Mouse (Mus musculus): ENCODE data around the gene Slc1a5.

The Slc1a5 gene

GRCm38 (mm10) chr7:16821669-16822101 lies 40.5 kb downstream of the Slc1a5 start:
- POLR2A ChIA-PET: interaction anchor here in 3 of 4 experiments (0.6 to 3.4 kb wide), 7 partner anchors 9 to 132 kb away, joined by 3 to 12 read pairs (median 4); no protein-coding TSS in a partner anchor
- CTCF ChIA-PET: interaction anchor here in 2 of 4 experiments (0.6 to 2.3 kb wide), 5 partner anchors 11 to 32 kb away, joined by 3 to 6 read pairs (median 3); no protein-coding TSS in a partner anchor

- POLR2A ChIA-PET: interaction anchor here in 3 of 4 experiments (0.6 to 3.4 kb wide), 4 partner anchors 13 to 229 kb away, joined by 4 to 9 read pairs (median 6); partner anchors contain the start of gene Prkd2 (in 1 of the 3)
- CTCF ChIA-PET: interaction anchor here in 1 of 4 experiments (1.2 to 1.3 kb wide), 2 partner anchors 11 to 18 kb away, joined by 3 read pairs; no protein-coding TSS in a partner anchor
These were observed 42.6 kb downstream of the Slc1a5 start for GRCm38 (mm10) chr7:16823734-16824133.

GRCm38 (mm10) chr7:16825785-16826184 lies 44.6 kb downstream of the Slc1a5 start:
- ChIA-PET CTCF (interaction anchor here in 2 of 4 experiments (0.7 to 1.2 kb wide), 3 partner anchors 15 to 66 kb away, joined by 3 to 5 read pairs (median 3); partner anchors contain the start of gene Gng8 (in 1 of the 2)), POLR2A (interaction anchor here in 1 of 4 experiments (1.4 kb wide), 1 partner anchor 42 kb away, joined by 4 read pairs; no protein-coding TSS in a partner anchor)

GRCm38 (mm10) chr7:16826571-16826970 lies 45.4 kb downstream of the Slc1a5 start:
- POLR2A ChIA-PET: interaction anchor here in 2 of 4 experiments (0.6 to 1.4 kb wide), 3 partner anchors 17 to 113 kb away, joined by 3 to 4 read pairs (median 3); no protein-coding TSS in a partner anchor

GRCm38 (mm10) chr7:16827274-16827673 lies 46.1 kb downstream of the Slc1a5 start:
- POLR2A ChIA-PET: interaction anchor here in 3 of 4 experiments (0.6 to 1.4 kb wide), 3 partner anchors 44 to 121 kb away, joined by 3 to 4 read pairs (median 3); no protein-coding TSS in a partner anchor
- CTCF ChIA-PET: interaction anchor here in 1 of 4 experiments (1.2 kb wide), 1 partner anchor 16 kb away, joined by 5 read pairs; no protein-coding TSS in a partner anchor

More at GRCm38 (mm10) chr7:16826571-16826970, 45.4 kb downstream of the Slc1a5 start:
- CTCF ChIA-PET: interaction anchor here in 2 of 4 experiments (0.7 to 1.2 kb wide), 3 partner anchors 15 to 65 kb away, joined by 3 to 5 read pairs (median 3); partner anchors contain the start of gene Gng8 (in 1 of the 2)

GRCm38 (mm10) chr7:16830449-16830848 lies 49.3 kb downstream of the Slc1a5 start:
- ChIA-PET CTCF (interaction anchor here in 2 of 4 experiments (1.1 to 1.6 kb wide), 3 partner anchors 12 to 23 kb away, joined by 3 to 10 read pairs (median 4); partner anchors contain the start of gene Prkd2 (in 1 of the 2)), POLR2A (interaction anchor here in 2 of 4 experiments (0.7 to 1.7 kb wide), 10 partner anchors 9 to 544 kb away, joined by 3 to 6 read pairs (median 3); partner anchors contain the start of genes Ccdc9 (in 1 of the 2), Prkd2 (in 1 of the 2) and Slc1a5 (in 1 of the 2))

- ChIA-PET POLR2A (interaction anchor here in 3 of 4 experiments (1.2 to 1.5 kb wide), 4 partner anchors 8 to 54 kb away, joined by 3 read pairs; no protein-coding TSS in a partner anchor), CTCF (interaction anchor here in 1 of 4 experiments (0.6 kb wide), 1 partner anchor 233 kb away, joined by 4 read pairs; no protein-coding TSS in a partner anchor)
These were observed 57.0 kb downstream of the Slc1a5 start for GRCm38 (mm10) chr7:16837916-16838803.

- ChIA-PET CTCF (interaction anchor here in 2 of 4 experiments (0.6 to 0.8 kb wide), 2 partner anchors 56 to 234 kb away, joined by 4 read pairs; no protein-coding TSS in a partner anchor), POLR2A (interaction anchor here in 3 of 4 experiments (0.6 to 1.5 kb wide), 4 partner anchors 9 to 102 kb away, joined by 3 to 4 read pairs (median 3); no protein-coding TSS in a partner anchor)
These were observed 57.8 kb downstream of the Slc1a5 start for GRCm38 (mm10) chr7:16838804-16839426.

GRCm38 (mm10) chr7:16839427-16840108 lies 58.4 kb downstream of the Slc1a5 start:
- CTCF ChIA-PET: interaction anchor here in 1 of 4 experiments (0.8 kb wide), 1 partner anchor 55 kb away, joined by 4 read pairs; no protein-coding TSS in a partner anchor
- POLR2A ChIA-PET: interaction anchor here in 3 of 4 experiments (0.6 to 1.5 kb wide), 4 partner anchors 9 to 102 kb away, joined by 3 to 4 read pairs (median 3); no protein-coding TSS in a partner anchor

- POLR2A ChIA-PET: interaction anchor here in 1 of 4 experiments (1.5 kb wide), 1 partner anchor 10 kb away, joined by 3 read pairs; no protein-coding TSS in a partner anchor
- CTCF ChIA-PET: no interaction called here
These were observed 59.0 kb downstream of the Slc1a5 start for GRCm38 (mm10) chr7:16840109-16840491.

GRCm38 (mm10) chr7:16841078-16841477 lies 59.9 kb downstream of the Slc1a5 start:
- ChIA-PET CTCF (interaction anchor here in 2 of 4 experiments (1.0 to 2.6 kb wide), 2 partner anchors 33 to 51 kb away, joined by 3 to 5 read pairs; partner anchors contain the start of gene Gng8 (in 1 of the 2)), POLR2A (interaction anchor here in 2 of 4 experiments (0.7 to 2.3 kb wide), 4 partner anchors 13 to 46 kb away, joined by 3 to 8 read pairs (median 5); partner anchors contain the start of genes Fkrp (in 1 of the 2) and Strn4 (in 1 of the 2))

- CTCF ChIA-PET: interaction anchor here (0.5 to 2.6 kb wide), 18 partner anchors 11 to 379 kb away, joined by 3 to 7 read pairs (median 3); partner anchors contain the start of gene Gng8 (in 1 of the 4)
- POLR2A ChIA-PET: interaction anchor here (0.7 to 2.8 kb wide), 21 partner anchors 8 to 72 kb away, joined by 3 to 10 read pairs (median 4); partner anchors contain the start of genes Slc1a5 (in 2 of the 4), Strn4 (in 2 of the 4) and Fkrp (in 1 of the 4)
These were observed 60.7 kb downstream of the Slc1a5 start for GRCm38 (mm10) chr7:16841561-16842560.

GRCm38 (mm10) chr7:16842645-16843063 lies 61.5 kb downstream of the Slc1a5 start, which contains the start of gene Prkd2:
Prkd2 (plus strand) TSS chr7:16842902.
- POLR2A ChIA-PET: interaction anchor here (0.6 to 2.8 kb wide), 20 partner anchors 9 to 181 kb away, joined by 3 to 10 read pairs (median 4); partner anchors contain the start of genes Slc1a5 (in 2 of the 4), Strn4 (in 2 of the 4) and Fkrp (in 1 of the 4)
- CTCF ChIA-PET: interaction anchor here (0.5 to 2.6 kb wide), 19 partner anchors 12 to 466 kb away, joined by 3 to 7 read pairs (median 3); partner anchors contain the start of gene Gng8 (in 1 of the 4)

- POLR2A ChIA-PET: interaction anchor here in 2 of 4 experiments (0.6 to 2.8 kb wide), 12 partner anchors 9 to 212 kb away, joined by 3 to 10 read pairs (median 4); partner anchors contain the start of gene Strn4 (in 1 of the 2)
These were observed 62.5 kb downstream of the Slc1a5 start for GRCm38 (mm10) chr7:16843441-16844171.

More at GRCm38 (mm10) chr7:16843441-16844171, 62.5 kb downstream of the Slc1a5 start:
- CTCF ChIA-PET: interaction anchor here in 3 of 4 experiments (0.6 to 2.6 kb wide), 4 partner anchors 11 to 31 kb away, joined by 3 to 7 read pairs (median 6); no protein-coding TSS in a partner anchor

Measured in embryonic stem cell, embryonic (primary cell).